Mouse (Mus musculus) ovary, adult 18-20 months (tissue): ENCODE measurements around the gene Rab15.
"Not testable (repeated sequence)": the region's sequence is repeated elsewhere in the genome, so short reads cannot be mapped to it uniquely, and the experiment has no call there.

Source experiments
- DNase-seq: peaks from one replicate; pipeline ENCODE4 v3.0.0; 2022; ENCODE audit warnings: low spot score, mixed read lengths

Rab15 gene

DNA sequence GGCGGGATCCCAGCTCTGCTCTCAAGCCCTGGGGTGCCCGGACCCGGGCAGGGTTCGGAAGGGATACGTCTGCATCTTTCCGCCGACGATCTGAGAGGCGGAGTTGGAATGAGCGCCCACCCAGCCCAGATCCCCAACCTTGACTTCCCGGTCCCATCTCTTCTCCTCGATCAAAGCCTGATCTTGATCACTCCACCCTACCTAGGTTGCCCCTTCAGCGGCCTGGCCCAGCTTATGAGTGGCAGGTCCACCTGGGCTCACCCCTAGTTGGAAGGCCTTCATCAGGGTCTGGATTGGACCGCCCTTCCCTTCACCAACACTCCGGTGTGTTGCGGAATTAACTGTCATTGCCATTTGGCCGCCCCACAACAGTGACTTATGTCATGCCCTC lies at the start of gene Rab15:
TSS of gene Rab15 (minus strand) at position 258 of the 391 bp plus-strand sequence.
- no peak for DNase-seq

GRCm38 (mm10) chr12:76869561-76869960 lies 46.9 kb upstream of the Rab15 start:
- DNase-seq, result no peak

GRCm38 (mm10) chr12:76868463-76869198 lies 45.9 kb upstream of the Rab15 start:
- no peak for DNase-seq

- no peak for DNase-seq
Measured at GRCm38 (mm10) chr12:76867586-76868280, 45.0 kb upstream of the Rab15 start.

- DNase-seq, result no peak
Measured at GRCm38 (mm10) chr12:76865266-76865665, 42.6 kb upstream of the Rab15 start.

DNA sequence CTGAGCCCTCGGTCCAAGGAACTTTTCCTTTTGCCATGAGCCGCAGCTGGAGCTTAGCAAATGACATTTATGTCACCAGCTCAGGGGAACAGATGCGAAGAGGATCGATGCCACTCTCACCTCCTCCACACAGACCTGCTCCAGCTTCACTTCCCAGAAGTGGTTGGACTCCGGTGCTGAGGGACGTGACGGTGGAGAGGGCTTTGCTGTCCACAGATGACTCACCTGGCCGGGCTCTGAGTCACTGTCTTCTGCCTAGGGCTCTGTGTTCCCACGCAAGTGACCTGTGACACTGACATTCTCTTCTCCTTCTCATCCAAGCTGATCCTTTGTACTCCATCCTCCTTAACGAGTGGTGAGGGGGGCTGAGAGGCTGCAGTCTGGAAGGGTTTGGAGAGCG lies 40.9 kb upstream of the Rab15 start:
- no peak for DNase-seq

GRCm38 (mm10) chr12:76858788-76859187 lies 36.1 kb upstream of the Rab15 start:
- not testable (repeated sequence) for DNase-seq

DNA sequence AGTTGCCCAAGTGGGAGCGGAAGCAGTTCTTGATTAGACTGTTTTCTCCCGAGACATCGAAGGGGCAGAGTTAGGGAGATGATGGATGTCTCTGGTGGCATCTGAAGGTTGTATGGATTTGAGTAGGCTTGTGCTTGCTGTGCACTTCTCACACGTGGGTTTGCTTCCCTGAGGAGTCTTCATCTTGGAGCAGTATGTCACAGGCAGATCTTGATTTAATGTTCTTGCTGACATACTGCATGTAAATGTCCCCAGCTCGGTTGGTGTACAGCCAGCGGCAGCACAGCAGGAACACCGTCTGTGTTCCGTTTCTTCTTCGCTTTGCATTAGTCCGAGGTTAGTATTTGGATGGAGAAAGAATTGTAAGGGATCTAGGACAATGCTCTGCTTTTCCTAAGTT lies 34.4 kb upstream of the Rab15 start:
- no peak for DNase-seq

DNA sequence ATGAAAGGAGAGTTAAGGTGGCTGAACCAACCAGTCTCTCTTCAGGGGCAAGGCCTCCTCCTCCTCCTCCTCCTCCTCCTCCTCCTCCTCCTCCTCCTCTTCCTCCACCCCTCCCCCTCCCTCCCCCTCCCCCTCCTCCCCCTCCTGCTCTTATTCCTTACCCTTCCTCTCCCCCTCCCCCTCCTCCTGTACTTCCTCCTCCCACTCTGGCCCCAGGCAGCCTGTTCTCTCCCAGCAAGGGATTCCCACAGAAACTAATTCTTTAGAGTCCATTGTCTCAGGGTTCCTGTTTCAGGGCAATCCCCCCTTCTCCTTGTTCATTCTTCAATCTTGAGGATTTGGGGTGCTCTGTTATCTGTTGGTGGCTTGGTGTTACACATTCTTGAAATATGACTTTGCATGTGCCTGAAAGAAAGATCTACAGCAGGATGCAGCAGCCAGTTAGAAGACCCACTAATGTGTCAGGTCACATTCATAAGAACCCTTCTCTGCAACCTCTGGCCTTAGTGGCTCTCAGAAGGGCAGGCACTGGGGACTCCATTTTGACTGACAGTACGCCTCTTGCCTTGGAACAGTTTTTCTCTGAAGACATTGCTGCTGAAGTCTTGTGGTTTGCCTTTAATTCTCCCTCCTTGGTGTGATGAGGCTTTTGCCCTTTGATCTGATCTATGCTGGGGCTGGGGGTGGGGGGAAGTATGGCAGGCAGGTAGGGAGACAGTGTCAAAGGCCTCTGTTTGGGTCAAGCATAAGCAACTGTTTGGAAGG lies 30.9 kb upstream of the Rab15 start:
- DNase-seq, result no peak

DNA sequence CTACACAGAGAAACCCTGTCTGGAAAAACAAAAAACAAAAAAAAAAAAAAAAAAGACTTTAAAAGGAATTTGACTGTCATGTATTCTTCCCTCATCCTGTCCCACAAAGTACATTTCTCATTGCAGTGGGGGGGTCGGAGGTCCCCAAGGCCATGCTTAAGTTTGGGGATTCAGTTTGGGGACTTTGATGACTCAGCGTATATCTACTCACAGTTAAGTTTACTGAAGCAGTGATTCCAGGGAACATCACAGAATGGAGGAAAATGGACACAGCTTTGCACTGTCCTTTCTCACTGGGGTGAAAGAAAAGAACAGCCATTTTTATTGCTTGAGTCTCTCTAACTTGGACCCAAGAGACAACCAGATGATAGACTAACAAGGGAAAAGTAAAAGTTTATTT lies 29.7 kb upstream of the Rab15 start:
- no peak for DNase-seq

- DNase-seq, result no peak
Measured at GRCm38 (mm10) chr12:76844346-76845061, 21.8 kb upstream of the Rab15 start.

DNA sequence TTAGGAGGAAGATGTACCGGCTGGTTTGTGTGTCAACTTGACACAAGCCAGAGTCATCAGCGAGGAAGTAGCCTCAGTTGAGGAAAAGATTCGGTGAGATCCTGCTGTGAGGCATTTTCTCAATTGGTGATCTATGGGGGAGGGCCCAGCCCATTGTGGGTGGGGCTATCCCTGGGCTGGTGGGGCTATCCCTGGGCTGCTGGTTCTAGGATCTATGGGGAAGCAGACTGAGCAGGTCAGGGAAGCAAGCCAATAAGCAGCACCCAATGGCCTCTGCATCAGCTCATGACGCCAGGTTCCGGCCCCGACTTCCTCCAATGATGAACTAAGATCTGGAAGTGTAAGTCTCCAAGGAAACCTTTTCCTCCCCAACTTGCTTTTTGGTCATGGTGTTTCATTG lies 17.4 kb upstream of the Rab15 start:
- no peak for DNase-seq

- no peak for DNase-seq
Measured at GRCm38 (mm10) chr12:76839298-76839697, 16.6 kb upstream of the Rab15 start.

GRCm38 (mm10) chr12:76837844-76838650 lies 15.3 kb upstream of the Rab15 start:
- DNase-seq, result no peak

GRCm38 (mm10) chr12:76837101-76837843 lies 14.6 kb upstream of the Rab15 start:
- peak; percentile 95 for DNase-seq

- no peak for DNase-seq
Measured at GRCm38 (mm10) chr12:76832704-76833103, 10.0 kb upstream of the Rab15 start.

GRCm38 (mm10) chr12:76825283-76825682 lies 2.6 kb upstream of the Rab15 start:
- no peak for DNase-seq

DNA sequence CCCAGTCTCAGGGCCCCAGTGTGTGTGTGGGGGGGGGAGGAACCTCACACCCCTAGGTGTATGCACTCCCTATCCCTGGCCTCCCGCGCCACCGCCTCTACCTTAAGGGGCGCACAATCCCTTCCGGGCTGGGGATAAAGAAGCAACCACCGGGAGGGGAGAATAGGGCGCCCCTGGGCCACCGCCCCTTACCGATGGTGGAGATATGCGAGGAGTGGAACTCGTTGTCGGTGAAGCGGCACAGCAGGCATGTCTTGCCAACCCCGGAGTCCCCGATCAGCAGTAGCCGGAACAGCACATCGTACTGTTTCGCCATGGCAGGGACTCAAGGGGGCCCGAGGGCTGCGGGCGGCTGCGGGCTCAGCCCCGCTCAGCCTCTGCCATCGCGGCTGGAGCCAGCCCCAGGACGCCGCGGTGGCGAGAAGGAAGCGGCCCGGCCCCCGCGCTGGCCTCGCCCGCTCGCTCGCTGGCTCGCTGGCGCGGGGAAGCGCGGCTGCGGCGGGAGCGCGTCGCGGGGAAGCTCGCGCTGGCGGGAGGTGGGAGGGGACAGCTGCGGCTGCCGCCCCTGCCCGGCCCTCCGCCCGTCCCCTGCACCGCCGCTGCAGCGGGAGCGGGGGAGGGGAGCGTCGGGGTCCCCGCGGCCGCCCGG lies 582 bp downstream of the Rab15 start:
- no peak for DNase-seq

DNA sequence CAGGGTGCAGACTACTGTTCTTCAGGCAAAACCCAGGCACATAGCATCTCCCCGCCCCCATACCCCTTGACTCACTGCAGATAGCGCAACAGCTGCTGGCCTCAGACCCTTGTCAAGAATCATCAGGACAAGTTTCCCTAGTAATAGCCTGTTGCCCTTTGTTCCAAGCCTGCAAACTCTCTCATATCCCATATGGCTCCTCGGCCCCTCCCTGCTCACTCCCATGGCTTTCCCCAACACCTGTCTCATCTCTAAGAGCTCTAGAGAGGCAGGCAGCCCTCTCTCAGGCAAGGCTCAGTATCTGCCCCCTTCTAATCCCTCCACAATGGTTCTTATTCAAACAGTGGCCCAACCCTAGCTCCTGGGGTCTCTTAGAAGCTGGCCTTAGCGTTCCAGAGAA lies 2.1 kb downstream of the Rab15 start:
- DNase-seq, result no peak

DNA sequence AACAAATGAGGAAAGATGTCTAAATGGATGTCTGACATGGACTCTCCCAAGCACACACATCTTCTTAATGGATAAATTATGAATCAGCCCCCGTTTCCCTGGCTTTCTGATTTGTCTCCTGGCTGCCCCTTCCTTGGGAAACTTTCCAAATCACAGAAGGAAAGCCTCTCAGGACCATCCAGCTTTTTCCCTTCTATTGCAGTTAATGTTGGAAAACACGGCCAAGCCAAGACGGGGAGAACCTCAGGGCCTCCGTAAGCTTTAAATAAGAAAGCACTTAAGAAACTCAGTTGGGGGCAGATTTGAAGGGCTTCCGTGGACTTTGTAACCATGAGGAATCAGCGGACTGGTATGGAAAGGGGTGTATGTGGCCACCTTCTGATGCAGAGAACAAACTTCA lies 2.9 kb downstream of the Rab15 start:
- DNase-seq, result no peak
